Mouse (Mus musculus) left cerebral cortex, postnatal 14 days (tissue): ENCODE data around the gene Krtap5-3. TPM values are rescaled to one million over a fixed set of nuclear protein-coding genes. Genes with fewer than 3 reads are reported as not detected.
A peak's percentile ranks its signal among the peaks of the same experiment; 100 is the strongest.
"Not testable (repeated sequence)": the region's sequence is repeated elsewhere in the genome, so short reads cannot be mapped to it uniquely, and the experiment has no call there.

Experiments used
- DNase-seq, 2 experiments: peaks; one replicate each; pipeline ENCODE4 v3.0.0; 2021 to 2022; ENCODE audit warnings: low spot score in 2 of 2, mixed read lengths in 1 of 2
- intact Hi-C: fragments of 180-260 bp; cut with DNase I; formaldehyde crosslinking; loops from one replicate; pipeline ENCODE4 v1.15.1; 2025
- long read RNA-seq, 2 experiments: library from polyadenylated mRNA; stranded (forward); transcript quantifications; one replicate each; pipeline ENCODE4 v2.0.0; 2021
- total RNA-seq, 2 experiments: library from RNA; stranded (reverse); gene quantifications; 2 replicates each; pipeline ENCODE4 v1.2.3; 2021

Gene Krtap5-3
- total RNA-seq = not detected
- long read RNA-seq, experiment 1 = 0 reads
- long read RNA-seq, experiment 2 = 0 reads

DNA sequence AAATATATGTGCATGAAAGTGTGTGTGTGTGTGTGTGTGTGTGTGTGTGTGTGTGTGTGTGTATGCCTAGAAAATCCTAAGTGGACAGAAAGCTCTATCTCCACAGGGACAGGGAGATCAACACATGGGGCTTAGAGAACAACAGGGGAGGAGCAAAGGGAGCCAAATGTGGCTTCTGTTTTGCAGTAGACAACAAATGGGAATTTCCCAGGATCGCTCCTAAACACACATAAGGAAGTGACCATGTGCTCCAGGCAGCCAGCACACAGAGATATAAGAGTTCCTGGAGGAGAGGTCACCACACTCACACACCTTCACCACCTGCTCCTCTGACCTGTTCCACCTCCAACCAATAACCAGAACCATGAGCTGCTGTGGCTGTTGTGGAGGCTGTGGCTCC, at the start of gene Krtap5-3:
Krtap5-3 (plus strand) TSS at position 301 of the 400 bp plus-strand sequence.
- DNase-seq = no peak
- intact Hi-C loops = no loop called here

DNA sequence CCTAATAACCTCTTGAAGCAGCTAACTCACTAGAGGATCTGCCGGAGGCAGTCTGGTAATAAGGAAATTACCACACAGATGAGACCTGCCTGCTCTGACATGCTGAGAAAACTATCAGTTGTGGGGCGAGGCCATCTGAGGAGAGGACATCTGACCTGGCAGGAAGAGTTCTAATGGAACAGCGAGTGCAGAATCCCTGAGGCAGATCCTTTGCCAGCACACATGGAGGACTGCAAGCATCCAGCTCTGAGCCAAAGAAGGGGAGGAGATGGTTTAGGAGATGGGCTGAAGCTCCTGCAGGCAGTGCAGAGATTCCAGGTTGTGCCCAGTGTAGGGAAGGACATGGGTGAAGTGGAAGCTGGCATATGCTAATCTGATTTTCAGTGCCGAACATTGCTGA, 49.0 kb upstream of the Krtap5-3 start:
- no peak for DNase-seq
- intact Hi-C loops = no loop called here

DNA sequence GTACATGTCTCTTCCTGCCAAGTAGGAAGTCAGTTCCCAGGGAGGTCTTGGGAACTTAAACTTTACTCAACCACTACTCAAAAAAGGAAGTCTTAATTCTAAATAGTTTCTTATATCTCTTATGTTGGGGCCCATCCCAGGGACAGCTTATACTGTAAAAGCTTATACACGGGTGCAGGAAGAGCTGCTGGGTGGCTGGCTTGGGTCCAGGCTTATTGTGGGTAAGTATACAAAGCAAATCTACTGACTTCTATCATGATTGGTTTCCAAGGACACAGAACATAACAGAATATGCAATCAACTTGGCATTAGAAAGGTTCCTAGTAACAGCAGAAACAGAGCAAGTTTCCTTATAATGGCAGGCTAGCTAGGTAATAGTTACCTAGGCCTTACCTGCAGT, 45.9 kb upstream of the Krtap5-3 start:
- no peak for DNase-seq
- intact Hi-C loops = no loop called here

GRCm38 (mm10) chr7:142157013-142157412, 44.2 kb upstream of the Krtap5-3 start, which contains the start of gene Gm29735:
Gm29735 (minus strand) TSS chr7:142157113.
- DNase-seq, intact Hi-C loops: not testable (repeated sequence)

DNA sequence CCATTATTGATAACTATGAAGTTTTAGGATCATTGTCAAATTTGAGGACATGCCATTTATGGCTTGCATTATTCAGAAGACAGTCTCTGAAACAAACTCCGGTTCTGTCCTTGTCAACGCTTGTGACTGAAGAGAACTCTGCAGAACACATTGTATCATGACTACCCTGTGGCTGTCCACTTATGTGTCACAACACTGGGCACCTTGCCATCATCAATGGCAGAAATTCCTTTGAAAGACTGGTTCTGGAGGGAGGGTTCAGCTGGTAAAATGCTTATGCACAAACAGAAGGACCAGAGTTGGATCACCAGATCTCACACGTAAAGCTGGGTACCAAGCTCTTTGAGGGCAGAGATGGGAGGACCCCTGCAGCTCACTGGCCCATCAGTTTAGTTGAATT, 41.8 kb upstream of the Krtap5-3 start:
- no peak for DNase-seq
- intact Hi-C loops = no loop called here

- intact Hi-C loops, DNase-seq: not testable (repeated sequence)
Observed at GRCm38 (mm10) chr7:142165639-142166038, 35.5 kb upstream of the Krtap5-3 start, which contains the start of gene Gm4553. Gm4553 (minus strand) TSS chr7:142165739.

DNA sequence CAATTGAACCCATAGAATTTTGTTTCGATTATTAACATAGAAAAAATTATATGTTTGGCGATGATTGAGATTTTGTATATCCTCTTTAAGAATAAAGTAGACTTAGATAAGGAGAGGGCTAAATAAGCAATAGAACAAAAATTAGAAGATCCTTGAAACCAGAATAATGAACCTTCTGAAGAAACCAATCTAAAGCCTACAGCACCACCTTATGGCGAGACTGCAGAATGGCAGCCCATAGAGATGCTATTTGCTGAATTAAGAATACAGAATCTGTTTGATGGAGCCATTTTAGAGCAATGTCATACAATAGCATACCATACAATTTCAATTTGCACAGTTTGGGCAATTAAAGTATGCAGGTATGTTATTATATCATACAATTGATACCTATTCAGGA, 31.3 kb upstream of the Krtap5-3 start:
- intact Hi-C loops = no loop called here
- peak; percentile 15 to 21 for DNase-seq

DNA sequence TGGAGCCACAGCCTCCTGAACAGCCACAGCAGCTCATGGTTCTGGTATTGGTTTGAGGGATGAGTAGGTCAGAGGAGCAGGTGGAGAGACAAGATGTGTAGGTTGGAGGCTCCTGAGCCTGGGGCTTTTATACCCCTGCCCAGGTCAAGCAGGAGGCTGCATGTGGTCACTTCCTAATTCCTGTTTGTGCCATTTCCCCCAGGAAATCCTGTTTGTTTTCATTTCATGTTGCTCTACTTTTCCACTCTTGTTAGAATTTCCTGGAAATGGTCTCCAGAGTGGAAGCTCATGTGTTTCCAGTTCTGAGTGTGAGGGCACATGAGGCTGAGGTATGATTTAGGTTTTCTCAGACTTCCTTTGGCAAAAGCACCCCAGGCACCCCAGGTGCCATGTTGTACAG, 25.3 kb upstream of the Krtap5-3 start, which contains the start of gene Krtap5-2:
Krtap5-2 (minus strand) TSS at position 101 of the 400 bp plus-strand sequence.
- DNase-seq, intact Hi-C loops: not testable (repeated sequence)

DNA sequence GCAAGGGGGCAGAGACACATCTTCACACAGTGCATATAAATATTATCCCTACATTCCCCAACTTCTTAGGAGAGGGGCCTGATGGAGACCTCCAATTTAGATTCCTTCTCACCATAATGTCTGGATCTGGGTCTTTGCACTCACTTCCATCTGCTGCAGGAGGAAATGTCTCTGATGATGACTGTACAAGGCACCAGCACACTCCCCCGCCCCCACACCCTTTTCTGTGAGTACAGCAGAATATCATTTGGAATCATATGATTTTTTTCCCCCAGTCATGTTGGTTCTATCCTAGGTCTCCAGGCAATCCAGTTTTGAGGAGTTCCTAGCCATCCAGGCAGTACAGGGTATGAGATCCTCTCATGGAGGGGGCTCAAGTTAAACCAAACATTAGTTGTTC, 22.5 kb upstream of the Krtap5-3 start:
- peak in 1 of 2 experiments; percentile 33 for DNase-seq
- intact Hi-C loops = no loop called here

GRCm38 (mm10) chr7:142181021-142181420, 20.1 kb upstream of the Krtap5-3 start:
- intact Hi-C loops = no loop called here
- DNase-seq = no peak

DNA sequence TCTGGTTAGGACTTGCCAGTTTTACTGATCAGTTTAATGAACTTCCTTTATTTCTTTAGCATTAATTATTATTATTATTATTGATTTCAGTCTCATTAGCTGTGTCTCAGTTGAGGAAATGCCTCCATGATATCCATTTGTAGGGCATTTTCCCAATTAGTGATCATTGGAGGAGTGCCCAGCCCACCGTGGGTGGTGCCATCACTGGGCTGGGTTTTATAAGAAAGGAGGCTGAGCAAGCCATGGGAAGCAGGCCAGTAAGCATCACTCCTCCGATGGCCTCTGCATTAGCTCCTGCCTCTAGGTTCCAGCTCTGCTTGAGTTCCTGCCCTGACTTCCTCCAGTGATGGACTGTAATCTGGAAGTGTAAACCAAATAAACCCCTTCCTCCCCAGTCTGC, 13.0 kb upstream of the Krtap5-3 start:
- no peak for DNase-seq
- intact Hi-C loops = no loop called here

GRCm38 (mm10) chr7:142190289-142190688, 10.9 kb upstream of the Krtap5-3 start, which contains the start of gene Gm10153:
Gm10153 (minus strand) TSS chr7:142190389.
- intact Hi-C loops = no loop called here
- DNase-seq = no peak

GRCm38 (mm10) chr7:142198748-142199147, 2.4 kb upstream of the Krtap5-3 start:
- no peak for DNase-seq
- intact Hi-C loops = no loop called here

DNA sequence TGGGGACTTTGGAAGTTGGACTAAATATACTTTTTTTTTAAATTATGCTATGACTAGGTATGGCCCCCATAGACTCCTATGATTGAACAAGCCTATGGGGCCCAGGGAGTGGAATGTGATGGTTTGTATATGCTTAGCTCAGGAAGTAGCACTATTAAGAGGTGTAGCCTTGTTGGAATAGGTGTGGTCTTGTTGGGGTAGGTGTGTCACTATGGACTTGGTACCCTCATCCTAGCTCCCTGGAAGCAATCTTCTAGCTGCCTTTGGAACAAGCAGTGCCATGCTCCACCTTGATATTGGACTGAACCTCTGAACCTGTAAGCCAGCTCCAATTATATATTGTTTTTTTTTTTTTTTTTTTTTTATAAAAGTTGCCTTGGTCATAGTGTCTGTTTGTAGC, 4.3 kb downstream of the Krtap5-3 start:
- intact Hi-C loops = no loop called here
- no peak for DNase-seq

- intact Hi-C loops, DNase-seq: not testable (repeated sequence)
Observed at GRCm38 (mm10) chr7:142206891-142207290, 5.7 kb downstream of the Krtap5-3 start.

DNA sequence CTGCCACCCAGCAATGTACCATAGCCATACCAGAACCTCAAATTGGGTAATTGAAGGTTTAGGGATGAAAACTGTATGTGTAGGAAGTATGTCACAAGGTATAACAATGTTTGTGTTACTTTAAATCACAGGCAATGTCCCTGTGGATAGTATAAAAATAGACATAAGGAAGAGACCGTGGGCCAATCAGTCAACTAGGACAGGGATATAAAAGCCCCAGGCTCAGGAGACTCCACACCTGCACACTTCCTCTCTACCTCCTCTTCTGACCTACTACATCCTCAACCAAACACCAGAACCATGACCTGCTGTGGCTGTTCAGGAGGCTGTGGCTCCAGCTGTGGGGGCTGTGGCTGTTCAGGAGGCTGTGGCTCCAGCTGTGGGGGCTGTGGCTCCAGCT, 10.4 kb downstream of the Krtap5-3 start, which contains the start of gene Gm7579:
Gm7579 (plus strand) TSS at position 301 of the 400 bp plus-strand sequence.
- intact Hi-C loops = no loop called here
- DNase-seq = no peak

DNA sequence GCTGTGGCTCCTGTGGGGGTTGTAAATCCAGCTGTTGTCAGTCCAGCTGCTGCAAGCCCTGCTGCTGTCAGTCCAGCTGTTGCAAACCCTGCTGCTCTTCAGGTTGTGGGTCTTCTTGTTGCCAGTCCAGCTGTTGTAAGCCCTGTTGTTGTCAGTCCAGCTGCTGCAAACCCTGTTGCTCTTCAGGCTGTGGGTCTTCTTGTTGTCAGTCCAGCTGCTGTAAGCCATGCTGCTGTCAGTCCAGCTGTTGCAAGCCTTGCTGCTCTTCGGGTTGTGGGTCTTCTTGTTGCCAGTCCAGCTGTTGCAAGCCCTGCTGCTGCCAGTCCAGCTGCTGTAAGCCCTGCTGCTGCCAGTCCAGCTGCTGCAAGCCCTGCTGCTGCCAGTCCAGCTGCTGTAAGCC, 11.0 kb downstream of the Krtap5-3 start:
- intact Hi-C loops = not testable (repeated sequence)

GRCm38 (mm10) chr7:142224518-142224917, 23.4 kb downstream of the Krtap5-3 start:
- no peak for DNase-seq
- intact Hi-C loops = no loop called here

More for the DNA sequence above, 11.0 kb downstream of the Krtap5-3 start:
- not testable (repeated sequence) for DNase-seq

- DNase-seq, intact Hi-C loops: not testable (repeated sequence)
Observed at GRCm38 (mm10) chr7:142229871-142230270, 28.7 kb downstream of the Krtap5-3 start, which contains the start of gene Krtap5-5. Krtap5-5 (minus strand) TSS chr7:142229971.

DNA sequence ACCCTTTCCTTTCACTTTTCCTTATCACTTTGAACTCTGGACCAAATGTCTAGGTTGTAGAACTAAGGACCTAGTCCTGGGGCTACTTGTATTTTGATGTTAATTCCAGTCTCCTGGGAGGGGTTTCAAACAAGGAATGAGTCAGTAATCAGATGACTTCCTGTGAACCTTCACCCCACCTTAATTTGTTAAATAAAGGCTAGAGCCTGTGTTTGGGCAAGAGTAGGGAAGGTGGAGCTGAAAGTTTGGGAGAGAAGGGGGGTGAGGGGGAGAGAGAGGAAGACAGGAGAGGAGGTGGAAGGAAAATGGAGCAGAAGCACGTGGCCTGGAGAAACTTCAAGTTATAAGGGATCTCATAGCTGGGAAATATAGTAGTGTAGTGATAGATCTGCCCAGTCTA, 30.4 kb downstream of the Krtap5-3 start:
- no peak for DNase-seq
- intact Hi-C loops = no loop called here

GRCm38 (mm10) chr7:142240978-142241377, 39.8 kb downstream of the Krtap5-3 start, which contains the start of gene Gm40460:
Gm40460 (minus strand) TSS chr7:142241078.
- intact Hi-C loops = loop anchor here (10.0 kb wide), 1 partner anchor 96 kb away; the partner anchor contains the start of gene Gm45337
- DNase-seq = no peak
